Mouse (Mus musculus): ENCODE data around the gene Pik3r2.

DNA sequence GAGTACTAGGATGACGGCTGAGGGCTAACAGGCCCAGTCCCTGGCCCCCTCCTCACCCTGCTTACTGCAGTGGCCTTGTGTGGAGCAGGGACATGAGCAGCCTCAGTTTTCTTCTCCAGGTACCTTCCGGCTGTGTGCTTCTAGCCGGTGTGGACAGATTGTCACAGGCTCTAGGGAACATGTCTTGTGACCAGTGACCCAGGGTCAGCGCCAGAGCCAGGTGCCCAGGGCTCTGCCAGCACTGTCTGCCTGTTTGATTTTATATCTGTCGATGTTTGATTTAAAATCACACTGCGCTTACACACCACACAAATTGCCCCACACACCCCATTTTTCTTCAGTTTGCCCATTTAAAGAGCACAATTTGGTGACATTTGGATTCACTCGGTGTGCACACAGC lies 47.3 kb upstream of the Pik3r2 start:
- TF ChIP-seq CTCF (IDR thresholded peaks at IDR 0.05; ENCODE audit: low read depth) (no peak), EP300 (IDR thresholded peaks at IDR 0.05; ENCODE audit: low read depth) (no peak)

Measured in liver, postnatal 0 days (tissue).